Mouse (Mus musculus) layer of hippocampus, postnatal 25 days (tissue): ENCODE data around the gene Tpx2. TPM values are rescaled to one million over a fixed set of nuclear protein-coding genes. Genes with fewer than 3 reads are reported as not detected.

ENCODE experiments used
- DNase-seq, 2 experiments: peaks; one replicate each; pipeline ENCODE4 v3.0.0; 2022; ENCODE audit warnings: mixed read lengths in 2 of 2, low spot score in 1 of 2; ENCODE audit errors: extremely low spot score in 1 of 2
- total RNA-seq, 2 experiments: library from RNA; stranded (reverse); gene quantifications; 2 replicates each; pipeline ENCODE4 v1.2.3; 2021

The Tpx2 gene
- total RNA-seq, 2 experiments from 2014 or later = 1.5 to 2.6 TPM

DNA sequence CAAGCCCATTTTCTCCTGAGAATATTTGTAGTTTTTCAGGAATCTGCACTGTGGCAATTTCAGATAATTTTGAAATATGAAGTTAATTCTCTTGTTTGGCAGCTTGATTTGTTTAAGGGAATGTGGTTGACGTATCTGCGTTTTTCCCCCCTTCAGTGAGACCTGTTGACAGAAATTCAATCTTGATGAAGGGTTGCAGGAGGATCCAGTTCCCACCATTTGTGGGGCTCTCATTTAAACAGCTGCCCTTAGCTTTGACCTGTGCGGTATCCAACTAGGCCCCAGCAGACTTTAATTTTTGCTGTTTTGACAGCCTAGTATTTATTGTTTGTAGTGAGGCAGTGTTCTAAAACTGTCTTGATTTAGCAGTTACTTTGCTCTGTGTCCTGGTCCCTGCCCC lies 11.7 kb downstream of the Tpx2 start:
- no peak for DNase-seq

DNA sequence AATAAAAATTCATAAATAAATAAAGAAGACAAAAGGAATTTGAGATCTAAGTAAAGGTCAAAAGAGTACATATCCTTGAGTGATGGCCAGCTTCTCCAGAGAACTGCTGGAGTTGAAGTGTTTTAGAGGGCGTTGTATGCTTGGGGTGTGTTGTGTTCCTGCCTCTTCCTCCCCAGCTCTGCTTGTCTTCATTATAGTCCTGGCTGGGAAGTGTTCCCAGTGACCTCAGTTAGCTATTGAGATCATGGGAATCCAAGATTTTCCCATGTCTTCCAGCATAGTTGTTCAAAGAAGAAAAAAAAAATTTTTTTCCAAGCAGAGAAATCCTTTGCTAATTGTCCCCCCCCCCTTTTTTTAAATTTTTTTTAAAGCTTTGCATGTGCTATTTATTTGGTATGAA lies 14.1 kb downstream of the Tpx2 start:
- DNase-seq = no peak

DNA sequence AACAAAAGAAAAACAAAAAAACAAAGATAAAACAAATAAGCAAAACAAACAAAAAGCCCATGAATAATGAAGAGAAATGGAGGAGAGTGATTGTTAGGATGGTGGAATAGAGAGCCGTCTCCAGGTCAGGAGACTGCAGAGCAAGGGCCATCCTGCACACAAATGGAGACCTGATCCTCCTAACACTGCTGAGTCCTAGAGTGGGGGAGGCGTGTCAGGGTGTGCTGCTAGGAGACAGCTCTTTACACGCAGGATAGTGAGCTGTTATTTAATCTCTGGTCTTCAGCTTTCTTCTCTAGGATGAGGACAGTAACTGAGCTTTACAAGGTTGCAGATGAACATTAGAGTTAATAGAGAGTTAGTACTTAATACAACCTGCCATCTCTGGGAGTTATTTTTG lies 14.9 kb downstream of the Tpx2 start:
- DNase-seq = no peak

DNA sequence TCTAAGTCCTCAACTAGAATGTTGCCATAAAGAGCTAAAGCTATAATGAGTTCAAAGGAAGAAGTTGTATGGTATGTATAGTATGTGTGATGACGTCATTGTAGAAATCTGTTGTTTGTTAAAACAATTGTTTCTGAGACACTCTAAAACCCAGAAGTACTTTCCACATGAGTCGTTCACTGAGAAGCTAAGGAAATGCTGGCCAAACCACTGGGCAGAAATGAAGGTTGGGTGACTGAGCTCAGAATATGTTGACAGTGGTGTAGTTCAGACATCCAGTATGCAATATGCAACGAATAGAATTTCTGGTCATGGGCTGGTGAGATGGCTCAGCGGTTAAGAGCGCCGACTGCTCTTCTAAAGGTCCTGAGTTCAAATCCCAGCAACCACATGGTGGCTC lies 15.6 kb downstream of the Tpx2 start:
- DNase-seq = no peak

DNA sequence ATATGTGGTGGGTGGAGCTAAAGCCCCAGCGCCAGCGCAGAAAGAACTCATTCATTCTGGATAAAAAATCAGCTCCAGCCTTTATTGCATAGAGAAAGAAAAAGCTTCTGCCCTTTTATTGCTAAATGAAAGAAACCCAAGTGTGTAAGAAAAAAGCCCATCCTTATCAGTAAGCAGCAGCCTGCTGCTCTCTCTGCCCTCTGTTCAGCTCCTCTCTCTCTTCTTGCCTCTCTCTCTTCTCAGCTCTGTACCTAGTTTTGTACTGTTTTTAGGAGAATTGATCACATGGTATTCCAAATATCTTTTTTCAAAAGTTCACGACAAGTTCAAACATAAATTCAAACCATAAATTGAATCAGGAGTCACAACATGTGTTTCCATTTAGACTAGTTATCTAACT lies 30.5 kb downstream of the Tpx2 start:
- no peak for DNase-seq

DNA sequence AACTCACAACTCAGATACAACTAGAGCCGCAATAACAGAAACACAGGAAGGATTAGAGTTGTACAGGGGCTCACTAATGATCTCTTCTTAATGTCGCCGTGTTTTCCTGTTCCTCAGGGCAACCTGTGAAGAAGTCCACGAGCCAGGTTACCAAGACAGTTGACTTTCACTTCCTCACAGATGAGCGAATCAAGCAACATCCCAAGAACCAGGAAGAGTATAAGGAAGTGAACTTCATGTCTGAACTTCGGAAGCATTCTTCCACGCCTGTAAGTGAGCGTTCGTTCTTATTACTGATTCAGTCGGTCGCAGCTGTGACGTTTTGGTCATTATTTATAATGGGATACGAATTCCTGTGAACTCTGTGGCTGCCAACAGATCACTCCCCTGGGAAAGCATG lies 33.1 kb downstream of the Tpx2 start:
- no peak for DNase-seq

DNA sequence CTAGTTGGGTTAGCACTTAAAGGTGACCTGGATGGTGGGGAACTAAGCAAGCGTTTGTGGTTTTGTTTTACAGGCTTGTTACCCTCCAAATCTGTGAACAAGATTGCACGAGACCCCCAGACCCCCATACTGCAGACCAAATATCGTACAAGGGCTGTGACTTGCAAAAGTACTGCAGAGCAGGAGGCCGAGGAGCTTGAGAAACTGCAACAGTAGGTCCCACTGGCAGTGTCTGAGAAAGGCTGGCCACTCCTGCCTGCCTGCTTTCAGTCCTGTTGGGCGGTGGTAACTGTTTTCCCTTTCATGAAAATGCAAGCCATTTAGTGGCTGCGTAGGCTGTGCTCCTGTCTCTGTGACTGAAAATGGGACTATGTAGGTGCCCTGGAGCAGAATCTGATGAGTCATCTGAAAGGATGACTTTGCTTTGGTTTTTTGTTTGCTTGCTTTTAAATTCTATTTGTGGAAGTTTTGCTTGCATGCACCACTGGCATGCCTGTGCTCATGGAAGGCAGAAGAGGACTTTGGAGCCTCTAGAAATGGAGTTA lies 36.4 kb downstream of the Tpx2 start:
- no peak for DNase-seq

DNA sequence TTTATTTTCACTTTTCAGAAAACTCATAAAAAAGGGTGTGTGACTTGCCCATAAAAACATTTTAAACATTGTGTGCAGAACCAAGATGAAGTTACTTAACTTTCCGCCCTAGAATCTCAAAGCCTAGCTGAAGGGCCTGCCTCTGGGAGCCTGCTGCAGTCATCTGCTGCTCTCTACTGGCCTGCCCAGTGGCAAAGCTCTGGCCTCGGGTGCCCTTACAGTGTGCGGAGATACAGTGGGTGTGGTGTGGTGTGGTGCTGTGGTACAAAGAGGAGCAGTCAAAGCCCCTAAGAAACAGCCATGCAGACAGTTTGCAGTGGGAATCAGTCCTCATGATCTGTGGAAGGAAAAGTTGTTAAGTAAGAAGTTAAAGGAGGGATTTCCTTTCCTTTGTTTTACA lies 39.5 kb downstream of the Tpx2 start:
- DNase-seq = no peak

DNA sequence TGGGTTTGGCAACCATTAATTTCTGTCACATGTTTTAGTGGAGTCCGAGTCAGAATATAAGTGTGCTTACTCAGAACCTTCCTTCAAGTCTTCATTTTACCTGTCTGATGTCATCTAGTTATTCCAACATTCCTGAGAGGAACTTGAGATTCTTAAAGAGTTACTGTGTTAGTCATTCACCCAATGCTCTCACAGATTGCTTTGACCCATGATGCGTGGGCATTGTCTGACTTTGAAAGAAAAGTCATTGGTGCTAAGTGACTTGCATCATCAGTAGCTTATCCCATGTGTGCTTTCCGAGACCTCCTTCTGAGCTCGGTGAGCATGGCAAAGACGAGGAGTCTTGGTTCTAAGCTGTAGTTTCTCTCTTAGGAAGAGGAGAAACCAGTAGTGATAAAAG lies 41.0 kb downstream of the Tpx2 start:
- DNase-seq = no peak

DNA sequence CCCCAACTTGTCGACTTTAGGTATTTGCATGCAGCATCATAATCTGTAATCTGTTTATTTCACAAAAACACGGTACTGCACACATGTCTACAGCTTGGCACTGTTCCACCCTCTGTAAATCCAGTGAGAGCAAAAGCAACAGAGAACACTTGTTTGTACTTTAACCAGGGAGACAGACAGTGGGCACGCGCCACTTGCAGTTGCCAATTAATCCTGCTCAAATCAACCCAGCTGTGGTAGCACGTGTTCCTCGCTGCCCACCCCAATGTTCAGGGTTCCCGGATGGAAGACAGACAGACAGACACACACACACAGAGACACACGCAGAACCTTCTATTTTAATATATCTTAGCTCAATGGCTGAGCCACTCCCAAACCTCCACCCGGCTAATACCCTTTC lies 48.1 kb downstream of the Tpx2 start:
- no peak for DNase-seq

DNA sequence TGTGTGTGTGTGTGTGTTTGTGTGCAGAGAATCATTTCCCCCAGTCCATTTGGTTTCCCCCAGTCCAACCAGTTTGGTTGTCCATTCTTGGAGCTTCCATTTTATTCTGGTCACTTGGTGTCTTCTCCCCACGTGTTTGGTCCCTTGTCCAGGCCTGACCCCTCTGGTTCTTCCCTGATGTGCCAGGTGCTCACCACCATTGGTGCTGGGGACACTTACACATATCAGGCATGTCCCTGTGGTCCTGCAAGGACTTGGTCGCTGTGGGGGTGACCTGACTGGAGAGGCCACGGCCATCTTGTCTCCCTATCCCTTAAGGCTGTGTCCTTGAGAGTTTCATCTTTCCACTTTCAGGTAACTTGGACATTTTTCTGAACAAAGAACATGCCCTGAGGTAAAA lies 49.2 kb downstream of the Tpx2 start:
- DNase-seq = no peak

DNA sequence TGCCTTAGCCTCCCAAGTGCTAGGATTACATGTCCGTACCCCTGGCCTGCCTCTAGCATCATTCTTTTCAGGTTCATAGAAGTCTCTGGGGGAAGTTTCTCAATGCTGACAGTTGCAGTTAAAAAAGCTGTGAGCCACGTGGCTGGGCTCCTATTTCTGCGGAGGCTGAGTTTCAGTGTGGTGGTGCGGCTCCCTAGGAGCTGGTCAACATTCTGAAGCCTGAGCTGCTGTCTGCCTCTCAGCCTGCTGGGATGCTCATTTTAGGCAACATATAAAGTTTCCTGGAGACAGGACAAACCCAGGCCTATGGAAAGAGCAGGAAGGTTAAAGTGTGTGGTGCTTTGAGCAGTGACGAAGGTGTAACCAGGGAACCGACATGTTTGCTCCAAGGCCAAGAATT lies 51.2 kb downstream of the Tpx2 start:
- no peak for DNase-seq

DNA sequence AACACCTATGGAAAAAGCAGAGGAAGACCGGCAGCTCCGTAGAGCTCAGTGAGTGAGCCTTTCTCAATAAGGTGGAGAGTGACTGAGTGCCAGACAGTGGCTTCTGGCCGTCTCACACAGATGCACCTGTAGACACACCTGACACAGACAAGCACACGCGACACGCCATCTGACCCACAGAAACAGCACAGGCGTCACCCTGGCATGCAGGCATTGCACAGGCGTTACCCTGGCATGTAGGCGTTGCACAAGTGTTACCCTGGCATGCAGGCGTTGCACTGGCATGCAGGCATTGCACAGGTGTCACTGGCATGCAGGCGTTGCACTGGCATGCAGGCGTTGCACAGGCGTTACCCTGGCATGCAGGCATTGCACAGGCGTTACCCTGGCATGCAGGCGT lies 53.5 kb downstream of the Tpx2 start:
- no peak for DNase-seq

DNA sequence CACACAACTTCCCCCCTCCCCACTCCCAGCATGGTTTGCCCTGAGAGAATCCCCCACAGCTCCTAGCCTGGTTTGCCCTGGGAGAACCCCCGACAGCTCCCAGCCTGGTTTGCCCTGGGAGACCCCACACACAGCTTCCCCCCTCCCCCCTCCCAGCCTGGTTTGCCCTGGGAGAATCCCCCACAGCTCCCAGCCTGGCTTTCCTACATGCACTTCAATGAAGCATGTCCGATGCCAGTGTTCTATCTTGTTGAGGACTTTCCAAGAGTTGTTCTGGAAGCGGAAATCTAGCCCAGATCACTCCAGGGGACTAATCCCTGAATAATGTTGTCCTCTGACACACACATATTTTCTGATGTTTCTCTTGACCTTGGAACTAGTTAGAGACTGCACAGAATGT lies 54.9 kb downstream of the Tpx2 start:
- DNase-seq = no peak

DNA sequence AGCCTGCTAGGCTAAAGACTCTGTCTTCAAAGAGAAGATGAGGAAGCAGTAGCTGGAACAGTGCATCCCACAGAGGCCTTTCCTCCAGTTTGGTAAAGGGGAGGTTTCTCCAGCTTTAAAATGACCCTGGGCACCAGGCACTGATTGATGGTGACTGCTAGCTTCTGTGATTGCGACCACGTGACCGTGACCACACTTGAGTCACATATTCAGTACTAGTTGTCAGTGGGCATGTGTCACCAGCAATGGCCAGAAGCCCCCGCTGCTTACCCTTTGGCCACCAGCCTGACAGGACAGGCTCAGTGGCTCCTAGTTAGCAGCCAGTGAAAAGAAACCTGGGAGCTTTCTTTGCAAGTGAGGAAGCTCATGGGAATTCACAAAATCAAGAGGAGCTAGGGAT lies 55.8 kb downstream of the Tpx2 start:
- no peak for DNase-seq

DNA sequence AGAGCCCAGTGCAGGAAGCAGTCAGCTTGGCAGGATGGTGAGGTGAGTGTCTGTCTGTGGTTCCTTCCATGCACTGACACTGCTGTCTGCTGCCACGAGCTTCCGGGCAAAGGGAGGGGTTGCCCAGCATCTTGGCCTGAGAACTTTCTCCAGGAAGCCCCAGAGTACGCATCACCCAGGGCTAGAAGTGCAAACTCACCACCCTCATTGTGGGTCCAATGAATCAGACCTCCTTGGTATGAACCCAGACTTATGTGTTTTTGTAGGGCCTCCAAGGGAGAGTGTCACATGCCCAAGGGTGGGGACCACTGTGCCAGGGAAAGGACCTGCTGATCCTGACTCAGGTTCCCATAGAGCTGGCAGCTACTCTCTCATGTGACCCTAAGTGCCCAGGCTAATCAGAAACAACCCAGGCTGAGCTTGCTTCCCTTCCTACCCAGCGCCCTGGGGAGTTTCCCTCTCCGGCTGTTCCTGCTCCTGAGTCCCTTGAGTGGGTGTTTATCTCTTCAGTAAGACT lies 56.4 kb downstream of the Tpx2 start:
- no peak for DNase-seq

DNA sequence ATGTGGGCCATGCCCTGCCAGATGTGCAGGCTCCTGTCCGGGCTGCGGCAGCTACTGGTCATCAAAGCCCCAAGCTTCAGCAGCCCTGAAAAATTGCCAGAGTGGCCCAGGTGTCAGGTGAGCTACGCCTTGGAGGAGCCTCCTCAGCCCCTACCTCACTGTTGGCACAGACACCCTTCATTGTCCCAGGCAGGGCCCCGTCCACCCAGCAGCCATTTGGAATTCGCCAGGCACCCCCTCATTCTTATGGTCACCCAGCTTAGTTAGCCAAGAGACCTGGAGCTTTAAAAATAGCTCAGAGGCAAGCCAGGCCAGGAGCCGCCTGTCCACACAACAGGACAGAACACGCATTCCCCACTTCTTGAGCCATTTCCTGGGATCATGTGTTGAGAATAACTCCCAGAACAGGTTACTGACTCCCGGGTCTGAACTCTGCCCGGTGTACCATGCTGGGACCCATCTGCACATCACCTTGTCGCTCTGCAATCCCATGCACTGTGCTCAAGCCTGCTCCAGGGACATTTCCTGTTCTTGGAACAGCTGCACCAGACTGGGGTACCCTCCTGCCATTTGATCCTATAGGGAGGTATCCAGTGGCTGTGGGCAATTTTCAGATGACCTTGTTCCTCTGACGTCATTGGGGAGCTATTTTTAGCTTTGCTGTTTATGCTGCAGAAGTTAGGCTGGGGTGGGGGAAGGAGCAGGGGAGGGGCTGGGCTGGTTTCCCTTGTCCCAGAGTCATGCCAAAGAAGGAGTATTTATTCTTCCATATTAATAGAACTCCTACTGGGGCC lies 57.5 kb downstream of the Tpx2 start:
- DNase-seq = no peak

DNA sequence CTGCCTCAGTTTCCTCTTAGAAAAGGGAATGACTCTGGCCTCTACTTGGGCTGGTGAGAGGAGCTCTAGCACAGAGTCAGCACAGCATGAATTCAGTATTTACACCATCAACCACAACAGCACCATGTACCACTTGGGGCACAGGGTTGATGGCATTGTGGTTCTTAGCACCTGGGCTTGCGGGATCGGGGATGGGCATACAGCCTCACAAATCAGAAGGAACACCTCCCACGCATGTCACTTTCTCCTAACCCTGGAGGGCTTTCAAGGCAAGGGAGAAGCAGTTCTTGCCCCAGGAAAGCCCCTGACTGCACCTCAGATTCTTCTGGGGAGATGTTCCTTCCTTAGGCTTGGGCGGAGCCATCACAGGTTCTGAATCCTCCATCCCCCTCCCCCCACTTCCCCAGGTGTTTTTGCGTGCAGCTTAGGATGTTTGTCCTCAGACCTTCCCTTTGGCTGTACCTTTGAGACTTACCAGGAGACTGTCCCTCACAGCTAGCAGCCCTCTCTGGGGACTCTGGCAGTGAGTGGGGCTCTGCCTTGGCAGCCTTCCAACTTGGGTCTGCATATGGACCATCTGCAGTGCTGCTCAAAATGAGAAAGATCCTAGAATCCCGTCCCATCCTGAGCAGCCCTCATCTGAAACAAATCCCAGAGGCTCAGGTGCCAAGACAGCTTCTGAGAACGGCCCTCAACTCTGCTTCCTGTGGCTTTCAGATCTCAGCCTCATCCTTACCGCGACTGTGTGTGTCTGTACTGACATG lies 58.7 kb downstream of the Tpx2 start:
- no peak for DNase-seq

DNA sequence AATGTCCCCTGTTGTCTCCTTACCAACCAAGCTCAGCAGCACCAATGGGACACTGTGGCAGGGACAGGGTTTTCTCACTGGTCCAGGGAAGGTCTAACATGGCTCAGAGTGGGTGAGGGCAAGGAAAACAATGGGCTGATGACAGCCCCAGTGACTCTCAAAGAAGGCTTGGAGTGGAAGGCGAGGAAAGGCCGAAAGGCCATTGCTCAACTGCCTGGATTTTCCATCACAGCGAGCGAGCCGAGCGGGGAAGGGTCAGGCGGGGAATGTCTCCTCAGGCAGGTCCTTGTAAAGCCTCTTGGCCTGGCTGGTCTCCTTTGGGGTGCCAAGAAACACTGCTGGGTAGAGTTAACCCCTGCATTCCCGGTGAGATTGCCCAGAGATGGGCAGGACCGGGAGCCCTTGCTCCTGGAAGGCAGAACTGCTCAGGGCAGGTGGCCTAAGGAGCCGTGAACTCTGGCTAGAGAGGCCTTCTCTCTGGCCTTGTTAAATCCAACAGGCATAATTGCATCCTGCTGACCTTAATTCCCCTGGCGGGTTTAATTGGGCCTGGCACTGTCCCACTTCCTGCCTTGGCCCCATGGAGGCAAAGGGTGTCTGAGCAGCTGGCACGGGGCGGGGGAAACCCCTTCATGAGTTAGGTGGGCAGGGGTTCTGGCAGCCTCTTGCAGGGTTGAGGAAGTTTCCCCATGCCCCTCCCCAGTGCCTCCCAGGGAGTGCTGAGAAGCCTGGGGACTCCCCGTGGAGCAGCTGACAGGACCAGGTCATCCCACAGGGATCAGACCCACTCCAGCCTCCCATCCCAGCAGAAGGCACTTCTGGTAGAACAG lies 59.6 kb downstream of the Tpx2 start:
- no peak for DNase-seq

DNA sequence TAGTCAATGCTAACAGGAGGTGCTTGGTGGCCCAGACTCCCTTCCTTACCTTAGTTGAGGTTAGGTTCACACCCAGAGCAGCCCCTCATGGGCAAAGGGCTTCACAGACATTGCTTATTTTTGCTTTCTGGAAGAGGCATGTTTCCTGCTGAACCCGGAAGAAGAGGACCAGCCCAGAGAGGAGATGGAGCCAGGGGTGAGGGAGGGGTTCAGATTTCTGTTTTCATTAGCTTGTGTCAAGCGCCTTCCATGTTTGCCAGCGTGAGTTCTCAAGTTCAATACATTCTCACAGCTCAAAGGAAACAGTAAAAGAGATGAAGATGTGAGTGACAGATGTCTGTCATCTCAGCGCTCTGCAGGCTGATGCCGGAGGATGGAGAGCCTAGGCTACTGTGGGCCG lies 62.1 kb downstream of the Tpx2 start:
- no peak for DNase-seq

DNA sequence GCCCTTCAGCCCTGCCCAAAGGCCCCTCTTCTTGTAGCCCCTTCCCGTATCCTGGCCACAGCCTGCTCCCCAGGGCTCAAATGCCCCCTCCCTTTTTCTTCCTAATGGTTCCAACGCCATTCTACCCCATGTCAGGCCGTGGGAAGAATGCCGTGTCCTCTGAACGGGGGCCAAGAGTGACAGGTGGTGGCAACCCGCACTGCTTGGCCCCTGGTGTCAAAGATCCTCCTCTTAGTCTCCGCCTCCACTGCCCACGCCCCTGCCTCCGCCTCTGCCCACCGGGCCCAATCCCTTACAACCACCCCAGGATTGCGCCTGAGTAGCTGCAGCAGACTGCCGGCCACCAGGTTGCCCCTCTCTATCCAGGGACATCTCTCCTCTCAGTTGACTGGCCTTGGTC lies 63.3 kb downstream of the Tpx2 start, which contains the start of gene Mylk2:
Gene Mylk2 (plus strand): TSS at position 322 of the 400 bp plus-strand sequence.
- DNase-seq = no peak
